Mouse (Mus musculus) cerebellum, adult 9-10 months (tissue): ENCODE measurements around the gene Mgat2.

ENCODE experiments used
- DNase-seq: peaks from one replicate; pipeline ENCODE4 v3.0.0; 2022

Mgat2 gene

GRCm38 (mm10) chr12:69215000-69215785 lies 31.2 kb downstream of the Mgat2 start:
- DNase-seq = no peak

DNA sequence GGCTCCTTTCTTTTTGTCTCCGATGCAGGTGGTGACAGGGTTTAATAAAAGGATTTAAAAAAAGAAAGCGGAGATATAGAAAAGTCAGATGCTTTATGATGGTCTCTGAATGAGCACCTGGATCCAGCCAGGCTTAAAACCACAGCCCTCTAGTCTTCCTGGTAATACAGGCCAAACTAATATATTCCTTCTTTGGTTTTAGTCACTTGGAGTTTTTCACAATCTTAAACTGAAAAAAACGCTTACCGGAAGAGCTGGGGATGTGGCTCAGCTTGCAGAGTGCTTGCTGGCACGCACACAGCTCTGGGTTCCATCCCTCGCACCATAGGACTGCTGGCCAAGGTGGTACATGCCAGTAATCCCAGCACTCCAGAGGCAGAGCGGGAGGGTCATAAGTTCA lies 32.6 kb downstream of the Mgat2 start:
- no peak for DNase-seq

DNA sequence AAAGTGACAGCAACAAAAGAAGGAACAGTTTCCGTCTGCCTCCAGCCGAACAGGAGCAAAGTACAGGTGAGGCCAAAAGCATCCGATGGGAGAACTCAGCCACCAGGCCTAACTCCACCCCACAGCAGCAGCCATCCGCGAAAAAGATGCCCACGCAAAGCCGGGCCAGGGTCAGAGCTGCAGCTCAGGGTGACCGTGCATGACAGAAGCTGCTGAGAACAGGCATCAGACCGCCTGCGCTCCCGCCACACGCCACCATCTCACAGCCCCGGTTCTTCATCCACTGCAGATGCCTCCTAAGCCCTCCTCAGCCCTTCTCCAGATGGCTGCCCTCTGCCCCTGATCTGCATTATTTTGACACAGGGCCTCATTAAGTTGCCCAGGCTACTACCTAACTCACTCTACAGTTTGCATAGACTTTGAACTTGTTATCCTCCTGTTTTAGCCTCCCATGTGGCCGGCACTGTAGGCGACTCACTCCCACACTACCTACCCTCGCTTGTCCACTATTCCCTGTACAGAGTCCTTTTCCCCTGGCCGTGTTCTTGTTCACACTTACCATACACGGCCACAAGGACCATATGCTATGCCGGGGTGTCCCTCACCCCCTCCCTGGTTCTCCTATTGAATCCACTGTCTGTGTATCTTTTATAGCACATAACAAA lies 36.8 kb downstream of the Mgat2 start:
- DNase-seq = no peak

GRCm38 (mm10) chr12:69227776-69228466 lies 44.0 kb downstream of the Mgat2 start, which contains the start of gene Pole2:
Pole2 (minus strand) TSS chr12:69228195.
- DNase-seq = peak; percentile 81

- no peak for DNase-seq
These were observed 45.3 kb downstream of the Mgat2 start for GRCm38 (mm10) chr12:69229251-69229650.

DNA sequence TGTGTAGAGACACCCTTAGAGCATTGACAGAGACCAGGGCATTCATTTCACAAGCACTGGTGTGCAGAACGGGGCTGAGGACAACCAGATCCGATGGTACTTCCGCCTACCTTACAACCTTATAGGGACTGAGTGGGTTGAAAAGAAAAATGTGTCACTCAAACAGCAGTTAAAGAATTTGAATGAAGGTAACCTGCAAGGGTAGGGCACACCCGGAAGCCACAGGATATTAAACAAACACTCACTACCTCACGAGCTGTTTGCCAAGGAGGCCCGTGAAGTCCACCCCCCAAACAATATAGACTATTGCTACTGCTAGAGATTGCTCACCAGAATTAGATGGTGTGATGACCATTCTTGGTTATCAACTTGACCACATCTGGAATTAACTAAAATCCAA lies 51.8 kb downstream of the Mgat2 start:
- no peak for DNase-seq
